Mouse (Mus musculus) spleen, postnatal 10 days (tissue): Measurements from ENCODE around the gene Pgbd5.

ENCODE experiments used
- DNase-seq, 2 experiments: peaks; one replicate each; pipeline ENCODE4 v3.0.0; 2021 to 2022; ENCODE audit warnings: low spot score in 2 of 2

Pgbd5 gene

GRCm38 (mm10) chr8:124343991-124344390 is 95.5 kb downstream of the Pgbd5 start:
- no peak for DNase-seq

- DNase-seq: no peak
Observed at GRCm38 (mm10) chr8:124343151-124343550, 96.3 kb downstream of the Pgbd5 start.

GRCm38 (mm10) chr8:124340360-124341068 is 98.9 kb downstream of the Pgbd5 start:
- no peak for DNase-seq

GRCm38 (mm10) chr8:124339742-124340141 is 99.7 kb downstream of the Pgbd5 start:
- no peak for DNase-seq

GRCm38 (mm10) chr8:124336302-124336701 is 103.2 kb downstream of the Pgbd5 start:
- no peak for DNase-seq

GRCm38 (mm10) chr8:124331706-124332105 is 107.8 kb downstream of the Pgbd5 start:
- no peak for DNase-seq

GRCm38 (mm10) chr8:124331094-124331493 is 108.4 kb downstream of the Pgbd5 start:
- DNase-seq: no peak

GRCm38 (mm10) chr8:124330433-124330832 is 109.0 kb downstream of the Pgbd5 start:
- DNase-seq: no peak

GRCm38 (mm10) chr8:124329690-124330089 is 109.8 kb downstream of the Pgbd5 start:
- no peak for DNase-seq

GRCm38 (mm10) chr8:124328259-124328658 is 111.2 kb downstream of the Pgbd5 start:
- DNase-seq: no peak

GRCm38 (mm10) chr8:124323356-124323755 is 116.1 kb downstream of the Pgbd5 start:
- no peak for DNase-seq

GRCm38 (mm10) chr8:124321227-124321840 is 118.1 kb downstream of the Pgbd5 start:
- DNase-seq: no peak

- no peak for DNase-seq
Observed at GRCm38 (mm10) chr8:124319316-124319652, 120.2 kb downstream of the Pgbd5 start.
